ENCODE assay signal across 24 mouse cellular contexts in genomic region chr11:52747766-52748456, GRCm38 (mm10). TPM values are rescaled to one million over a fixed set of nuclear protein-coding genes. Genes with fewer than 3 reads are reported as not detected.
DNase-seq lines count a peak whose midpoint lies in the region; ATAC-seq lines count a peak whose summit lies in the region.
"Had no signal": no experiment of that assay in that cellular context is flagged by ENCODE, and none has a peak within 500 bp of the region (broad histone marks: within the 10 kb centered on the region; RNA-seq: fewer than 3 reads in every experiment).

No protein-coding gene starts in this region.

- DNase-seq in kidney, postnatal 14 days = no peak
- peak; percentile 77 for DNase-seq in ES-CJ7 (ENCODE audit: low read depth, low spot score)
- DNase-seq in R1 (ENCODE audit: low read depth, low spot score) = peak; percentile 74
- DNase-seq in embryonic facial prominence, embryonic 10.5 days (ENCODE audit: low spot score) = peak; percentile 28
- no peak for DNase-seq in c-Kit-positive CD71-positive TER-119-positive erythroid progenitor cells, embryonic 14.5 days (ENCODE audit: low spot score)
- no peak for DNase-seq in layer of hippocampus, adult 18-20 months (ENCODE audit: low spot score in 2 of 2)
- DNase-seq: adrenal gland, postnatal 25 days; cerebellum, adult 11-12 months; cerebellum, postnatal 25 days; gastrocnemius, postnatal 25 days; layer of hippocampus, adult 9-11 months; liver, embryonic 13.5 days; lung, embryonic 14.5 days; lung, postnatal 36 days; right cerebral cortex, postnatal 25 days; thymus, adult 18-20 months; thymus, postnatal 4 days had no signal

- no peak overlapping the region for H3K27ac ChIP-seq in kidney, embryonic 14.5 days (ENCODE audit: low read depth, low read length)
- H3K27ac ChIP-seq in embryonic facial prominence, embryonic 10.5 days (replicated peaks) = no peak overlapping the region
- H3K27ac ChIP-seq: embryonic facial prominence, embryonic 13.5 days; forebrain, embryonic 15.5 days; hindbrain, embryonic 12.5 days; kidney, postnatal 0 days; limb, embryonic 12.5 days; liver, embryonic 13.5 days had no signal

- H3K4me3 ChIP-seq in kidney, embryonic 14.5 days (ENCODE audit: low read length) = no peak overlapping the region
- no peak overlapping the region for H3K4me3 ChIP-seq in embryonic facial prominence, embryonic 10.5 days
- H3K4me3 ChIP-seq: embryonic facial prominence, embryonic 13.5 days; forebrain, embryonic 15.5 days; hindbrain, embryonic 12.5 days; limb, embryonic 12.5 days; liver, embryonic 13.5 days had no signal

- no peak overlapping the region for H3K9ac ChIP-seq in kidney, embryonic 14.5 days (ENCODE audit: low read depth, low read length)
- H3K9ac ChIP-seq: embryonic facial prominence, embryonic 13.5 days; forebrain, embryonic 15.5 days; hindbrain, embryonic 12.5 days; limb, embryonic 12.5 days; liver, embryonic 13.5 days; lung, embryonic 14.5 days had no signal

- H3K36me3 ChIP-seq in kidney, embryonic 14.5 days (ENCODE audit: control insufficient read depth, insufficient read depth, low read length) = no peaks in the 10 kb centered on the region
- no peaks in the 10 kb centered on the region for H3K36me3 ChIP-seq in embryonic facial prominence, embryonic 10.5 days (replicated peaks)
- H3K36me3 ChIP-seq: embryonic facial prominence, embryonic 13.5 days; forebrain, embryonic 15.5 days; hindbrain, embryonic 12.5 days; limb, embryonic 12.5 days; liver, embryonic 13.5 days had no signal

- H3K4me2 ChIP-seq in kidney, embryonic 14.5 days (replicated peaks; ENCODE audit: low read depth, low read length) = no peak overlapping the region
- H3K4me2 ChIP-seq: embryonic facial prominence, embryonic 13.5 days; forebrain, embryonic 15.5 days; hindbrain, embryonic 12.5 days; limb, embryonic 12.5 days; liver, embryonic 13.5 days; lung, embryonic 14.5 days had no signal

- H3K9me3 ChIP-seq in kidney, embryonic 14.5 days (ENCODE audit: control insufficient read depth, low read length) = no peaks in the 10 kb centered on the region
- H3K9me3 ChIP-seq in embryonic facial prominence, embryonic 10.5 days = no peaks in the 10 kb centered on the region
- H3K9me3 ChIP-seq: embryonic facial prominence, embryonic 13.5 days; forebrain, embryonic 15.5 days; hindbrain, embryonic 12.5 days; liver, embryonic 13.5 days had no signal

- 21% methylated on average over 6 of the region's 6 CpGs for WGBS in kidney, embryonic 14.5 days
- WGBS in embryonic facial prominence, embryonic 10.5 days = 16% methylated on average over 6 of the region's 6 CpGs

- ATAC-seq in kidney, embryonic 14.5 days (ENCODE audit: low FRiP score, low TSS enrichment) = 0 out of 2 replicates have a peak, but pooled peaks have one; percentile 20
- ATAC-seq: forebrain, embryonic 15.5 days; inflammation-experienced regulatory T-cells, adult 6 months had no signal

- peaks cover 4% of the 10 kb centered on the region; the same call in 1 of the 2 replicates for H3K4me1 ChIP-seq in kidney, embryonic 14.5 days (ENCODE audit: control insufficient read depth, insufficient read depth, low read length)
- H3K4me1 ChIP-seq in embryonic facial prominence, embryonic 10.5 days = peaks cover 12% of the 10 kb centered on the region
- H3K4me1 ChIP-seq: embryonic facial prominence, embryonic 13.5 days; forebrain, embryonic 15.5 days; limb, embryonic 12.5 days; liver, embryonic 13.5 days had no signal

- H3K27me3 ChIP-seq in kidney, embryonic 14.5 days (ENCODE audit: control insufficient read depth, insufficient read depth, low read length) = no peaks in the 10 kb centered on the region
- peaks cover 37% of the 10 kb centered on the region for H3K27me3 ChIP-seq in embryonic facial prominence, embryonic 10.5 days (replicated peaks; ENCODE audit: low read depth, poor library complexity, severe bottlenecking)
- H3K27me3 ChIP-seq: embryonic facial prominence, embryonic 13.5 days; forebrain, embryonic 15.5 days; liver, embryonic 13.5 days had no signal

RNA-seq across cellular contexts. Expression of gene Fstl4, which starts 16.5 kb away (rescaled TPM):
- polyA plus RNA-seq in kidney, embryonic 14.5 days (2014; fragmentation: Nextera tagmentation; extraction: Ambion mirVana) = 1.0 and 1.6 TPM in 2 replicates
- 1.2 and 1.3 TPM in 2 replicates for polyA plus RNA-seq in embryonic facial prominence, embryonic 10.5 days (2016; fragmentation: Nextera tagmentation; extraction: Ambion mirVana)
- total RNA-seq in layer of hippocampus, adult 18-20 months (2021) = 10 to 100 TPM; 11.6 to 12.8 TPM
- polyA plus RNA-seq: inflammation-experienced regulatory T-cells, adult 6 months had no signal

Comparison
In these comparisons a context has a peak if more than half of its experiments do, and no peak if none do; other contexts are left out.
1. DNase-seq: peak in ES-CJ7 (single experiment), R1 (single experiment) and embryonic facial prominence, embryonic 10.5 days (single experiment); none in kidney, postnatal 14 days (single experiment), c-Kit-positive CD71-positive TER-119-positive erythroid progenitor cells, embryonic 14.5 days (single experiment) and layer of hippocampus, adult 18-20 months (0 of 2).